Mouse (Mus musculus) heart, postnatal 0 days (tissue): ENCODE measurements at regions not wholly inside any gene's neighbourhood (a gene's known extent, or its start where the extent isn't known, plus 50 kb on each side); places are given as distances from the start of the nearest gene placed in this dataset.

ENCODE experiments used
- CTCF ChIP-seq: IDR thresholded peaks from 2 replicates; pipeline ENCODE4 v1.5.1; 2016; ENCODE audit warnings: antibody characterized with exemption, control low read depth, low read depth
- EP300 ChIP-seq: IDR thresholded peaks from 2 replicates; pipeline ENCODE4 v1.6.1; 2016; ENCODE audit warnings: antibody characterized with exemption, low read depth

DNA sequence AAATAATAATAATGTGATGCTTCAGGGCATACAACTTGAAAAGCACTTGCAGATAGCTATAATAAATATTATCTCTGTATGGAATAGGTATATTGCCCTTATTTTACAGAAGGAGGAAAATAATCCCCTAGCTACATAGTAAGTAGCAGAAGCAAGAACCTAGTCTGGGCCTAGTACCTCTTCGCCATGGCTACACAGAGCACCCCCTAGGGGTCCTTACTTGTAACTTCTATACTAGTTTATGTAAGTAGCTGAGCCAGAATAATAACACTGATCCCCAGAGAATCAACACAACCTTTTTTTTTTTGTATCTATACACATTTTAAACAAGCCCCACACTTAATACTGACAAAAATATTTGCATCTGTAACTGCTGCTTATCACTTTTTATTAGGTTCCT, 55.6 kb upstream of the Ndufb6 start:
- TF ChIP-seq CTCF (peak; percentile 5; the same call in 1 of the 2 replicates), EP300 (no peak)
